Mouse (Mus musculus) bone marrow, adult 2 months (tissue): ENCODE data around the gene Etv6.

ENCODE experiments used
- CTCF ChIP-seq: fragments of 200-500 bp; IDR thresholded peaks from 2 replicates; pipeline ENCODE4 v1.5.1; 2011; ENCODE audit warnings: low read length, control low read depth; ENCODE audit not compliant: control insufficient read depth, insufficient read depth
- POLR2A ChIP-seq: fragments of 200-500 bp; IDR thresholded peaks from 2 replicates; pipeline ENCODE4 v1.6.1; 2011; ENCODE audit warnings: low read depth, mild to moderate bottlenecking, control low read depth, low read length, borderline replicate concordance; ENCODE audit not compliant: control insufficient read depth

DNA sequence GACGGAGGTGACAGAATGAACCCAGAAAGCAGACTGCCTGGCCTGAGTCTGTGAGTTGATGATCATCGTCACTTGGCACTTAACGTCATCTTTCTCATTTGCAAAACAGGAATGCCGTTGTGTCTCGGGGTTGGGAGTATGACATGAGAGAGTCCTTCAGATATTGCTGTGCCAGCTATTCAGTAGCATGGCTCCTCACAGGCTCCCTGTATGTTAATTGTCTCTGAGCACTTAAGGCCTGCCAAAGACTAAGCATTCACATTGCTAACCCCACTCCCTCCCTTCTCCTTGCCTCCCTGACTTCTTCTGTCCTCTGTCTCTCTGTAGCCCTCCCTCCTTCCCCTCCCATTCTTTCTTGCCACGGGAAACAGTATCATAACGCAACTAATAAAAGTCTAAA lies 72.2 kb downstream of the Etv6 start:
- TF ChIP-seq POLR2A (no peak), CTCF (no peak)
